Comparison of ENCODE assay signal across 23 mouse cellular contexts in genomic region chr15:93481112-93481511, GRCm38 (mm10).
A peak's percentile ranks its signal among the peaks of the same experiment; 100 is the strongest.
DNase-seq lines count a peak whose midpoint lies in the region; ATAC-seq and TF ChIP-seq lines count a peak whose summit lies in the region.
"Had no signal": no experiment of that assay in that cellular context is flagged by ENCODE, and none has a peak within 500 bp of the region (broad histone marks: within the 10 kb centered on the region; RNA-seq: fewer than 3 reads in every experiment).

No protein-coding gene starts in this region.

- H3K27ac ChIP-seq in lung, embryonic 16.5 days (ENCODE audit: low read length), result no peak overlapping the region
- H3K27ac ChIP-seq in midbrain, postnatal 0 days (ENCODE audit: low read depth, low read length), result no peak overlapping the region
- H3K27ac ChIP-seq: embryonic facial prominence, embryonic 12.5 days; embryonic facial prominence, embryonic 15.5 days; gastrocnemius, adult 2 months; hindbrain, embryonic 10.5 days; hindbrain, embryonic 13.5 days had no signal

- ATAC-seq in lung, embryonic 16.5 days (ENCODE audit: low read depth), result 0 out of 2 replicates have a peak, but pooled peaks have one; percentile 46
- ATAC-seq in midbrain, postnatal 0 days (ENCODE audit: low FRiP score), result no peak
- ATAC-seq: CD4-positive, CD25-positive, alpha-beta regulatory T cell, adult 4 months; forebrain, embryonic 14.5 days; forebrain, postnatal 0 days had no signal

- no peak overlapping the region for H3K9ac ChIP-seq in lung, embryonic 16.5 days (ENCODE audit: low read length)
- H3K9ac ChIP-seq in midbrain, postnatal 0 days (replicated peaks; ENCODE audit: low read length, poor library complexity, severe bottlenecking), result no peak overlapping the region
- H3K9ac ChIP-seq: embryonic facial prominence, embryonic 12.5 days; embryonic facial prominence, embryonic 15.5 days; forebrain, postnatal 0 days; hindbrain, embryonic 13.5 days had no signal

- no peak overlapping the region for H3K4me3 ChIP-seq in lung, embryonic 16.5 days (ENCODE audit: low read length)
- no peak overlapping the region for H3K4me3 ChIP-seq in midbrain, postnatal 0 days (ENCODE audit: low read depth, low read length)
- H3K4me3 ChIP-seq: embryonic facial prominence, embryonic 12.5 days; embryonic facial prominence, embryonic 15.5 days; gastrocnemius, adult 2 months; hindbrain, embryonic 10.5 days; hindbrain, embryonic 13.5 days had no signal

- WGBS in lung, embryonic 16.5 days, result 64% methylated on average over 10 of the region's 10 CpGs
- WGBS in midbrain, postnatal 0 days, result 86% methylated on average over 10 of the region's 10 CpGs

- no peaks in the 10 kb centered on the region for H3K9me3 ChIP-seq in lung, embryonic 16.5 days (ENCODE audit: control insufficient read depth, low read length)
- H3K9me3 ChIP-seq in midbrain, postnatal 0 days (ENCODE audit: low read length), result no peaks in the 10 kb centered on the region
- H3K9me3 ChIP-seq: embryonic facial prominence, embryonic 12.5 days; embryonic facial prominence, embryonic 15.5 days; hindbrain, embryonic 10.5 days; hindbrain, embryonic 13.5 days had no signal

- H3K36me3 ChIP-seq in lung, embryonic 16.5 days (ENCODE audit: control insufficient read depth, insufficient read depth, low read length), result no peaks in the 10 kb centered on the region
- H3K36me3 ChIP-seq in midbrain, postnatal 0 days (ENCODE audit: insufficient read depth, low read length), result no peaks in the 10 kb centered on the region
- H3K36me3 ChIP-seq: embryonic facial prominence, embryonic 12.5 days; embryonic facial prominence, embryonic 15.5 days; hindbrain, embryonic 13.5 days had no signal

- peaks cover 10% of the 10 kb centered on the region; the same call in 1 of the 2 replicates for H3K4me1 ChIP-seq in lung, embryonic 16.5 days (replicated peaks; ENCODE audit: control insufficient read depth, insufficient read depth, low read length)
- H3K4me1 ChIP-seq in midbrain, postnatal 0 days (ENCODE audit: insufficient read depth, low read length), result no peaks in the 10 kb centered on the region
- H3K4me1 ChIP-seq: embryonic facial prominence, embryonic 15.5 days; hindbrain, embryonic 10.5 days had no signal

- no peak for TF ChIP-seq CTCF in midbrain, postnatal 0 days (IDR thresholded peaks at IDR 0.05)

- H3K4me2 ChIP-seq in lung, embryonic 16.5 days (ENCODE audit: low read depth, low read length), result no peak overlapping the region
- no peak overlapping the region for H3K4me2 ChIP-seq in midbrain, postnatal 0 days (ENCODE audit: low read depth, low read length, poor library complexity, severe bottlenecking)
- H3K4me2 ChIP-seq: embryonic facial prominence, embryonic 12.5 days; embryonic facial prominence, embryonic 15.5 days; heart, embryonic 11.5 days; hindbrain, embryonic 13.5 days had no signal

- peak; percentile 45 for DNase-seq in lung, postnatal 14 days
- DNase-seq in lung, postnatal 4 days, result peak; percentile 42 to 65
- no peak for DNase-seq in left cerebral cortex, postnatal 4 days
- no peak for DNase-seq in midbrain, postnatal 0 days (ENCODE audit: low spot score)
- no peak for DNase-seq in left cerebral cortex, postnatal 36 days (ENCODE audit: low spot score in 2 of 2)
- DNase-seq: adrenal gland, adult 2 months; adrenal gland, postnatal 14 days; cerebellum, adult 11 months; cerebellum, adult 2 months; cerebellum, adult 9-11 months; cerebellum, postnatal 25 days; forebrain, postnatal 0 days; gastrocnemius, adult 2 months; gastrocnemius, postnatal 14 days; heart, adult 11 months had no signal

- intact Hi-C loops in left cerebral cortex, postnatal 4 days (cut with DNase I), result no loop called here
- intact Hi-C loops in left cerebral cortex, postnatal 36 days (cut with DNase I), result no loop called here

- no peaks in the 10 kb centered on the region for H3K27me3 ChIP-seq in lung, embryonic 16.5 days (ENCODE audit: control insufficient read depth, insufficient read depth, low read depth, low read length)
- no peaks in the 10 kb centered on the region for H3K27me3 ChIP-seq in midbrain, postnatal 0 days (ENCODE audit: insufficient read depth, low read length)
- H3K27me3 ChIP-seq: embryonic facial prominence, embryonic 12.5 days; embryonic facial prominence, embryonic 15.5 days; hindbrain, embryonic 13.5 days had no signal

Comparison
In these comparisons a context has a peak if more than half of its experiments do, and no peak if none do; other contexts are left out.
1. DNase-seq: peak in lung, postnatal 14 days (single experiment) and lung, postnatal 4 days (2 of 2); none in left cerebral cortex, postnatal 4 days (single experiment), midbrain, postnatal 0 days (single experiment) and left cerebral cortex, postnatal 36 days (0 of 2).